Mouse (Mus musculus): ENCODE data around the gene Il22ra1.

- TF ChIP-seq CTCF (IDR thresholded peaks at IDR 0.05; ENCODE audit: low read depth, low read length) (no peak), POLR2A (IDR thresholded peaks at IDR 0.05; ENCODE audit: extremely low read depth, insufficient read depth, low read length) (no peak)
Measured at GRCm38 (mm10) chr4:135739672-135740071, 11.7 kb downstream of the Il22ra1 start.
